20 mouse cellular contexts compared by ENCODE assay signal in the genomic region with DNA sequence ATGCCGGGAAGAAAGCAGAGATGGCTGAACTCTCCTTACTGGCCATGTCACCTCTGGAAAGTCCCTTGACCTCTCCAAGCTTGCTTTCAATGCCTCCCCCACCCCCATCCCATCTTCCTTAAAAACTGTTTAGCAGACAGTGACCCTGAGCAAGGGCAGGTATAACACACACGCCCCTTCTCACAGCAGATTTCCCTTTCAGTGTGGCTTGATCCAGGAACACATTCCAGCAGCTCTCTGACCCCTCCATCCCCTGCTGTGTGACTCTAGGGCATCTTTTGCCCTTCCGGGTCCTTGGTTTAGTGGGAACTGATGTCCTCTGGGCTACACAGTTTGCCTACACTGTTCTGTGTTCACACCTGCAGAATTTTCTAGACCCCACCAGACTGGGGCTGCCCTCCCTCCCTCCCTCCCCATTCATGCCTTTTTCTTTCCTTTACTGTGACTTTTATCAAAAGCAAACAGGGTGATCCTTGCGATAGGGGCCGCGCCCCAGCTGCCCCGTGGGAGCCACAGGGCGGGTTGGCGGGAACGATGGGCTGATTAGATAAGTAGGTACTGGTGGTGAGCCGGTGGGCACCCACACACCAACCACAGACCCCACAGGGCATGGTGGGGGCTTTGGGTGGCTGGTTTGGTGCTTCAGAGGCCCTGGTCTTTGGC. TPM values are rescaled to one million over a fixed set of nuclear protein-coding genes. Genes with fewer than 3 reads are reported as not detected.
DNase-seq lines count a peak whose midpoint lies in the region; ATAC-seq and TF ChIP-seq lines count a peak whose summit lies in the region.
"Had no signal": no experiment of that assay in that cellular context is flagged by ENCODE, and none has a peak within 500 bp of the region (broad histone marks: within the 10 kb centered on the region; RNA-seq: fewer than 3 reads in every experiment).

No protein-coding gene starts in this region.

- no peak for TF ChIP-seq CTCF in bone marrow, adult 2 months (IDR thresholded peaks at IDR 0.05; ENCODE audit: control insufficient read depth, insufficient read depth, low read length)
- no peak for TF ChIP-seq CTCF in stomach, postnatal 0 days (IDR thresholded peaks at IDR 0.05; ENCODE audit: low read depth)
- TF ChIP-seq CTCF in gastrocnemius, adult 2 months (IDR thresholded peaks at IDR 0.05), result no peak

- no peak overlapping the region for H3K4me2 ChIP-seq in midbrain, embryonic 14.5 days (ENCODE audit: low read length)
- peak overlapping the region; percentile 47 for H3K4me2 ChIP-seq in liver, embryonic 12.5 days
- H3K4me2 ChIP-seq in stomach, postnatal 0 days (replicated peaks; ENCODE audit: low read depth), result no peak overlapping the region
- H3K4me2 ChIP-seq: embryonic facial prominence, embryonic 15.5 days; forebrain, embryonic 15.5 days; midbrain, embryonic 11.5 days had no signal

- intact Hi-C loops in gastrocnemius, adult 2 months (cut with DNase I), result no loop called here

- WGBS in midbrain, embryonic 10.5 days, result 73% methylated on average over 11 of the region's 11 CpGs
- 69% methylated on average over 11 of the region's 11 CpGs for WGBS in midbrain, embryonic 14.5 days
- 31% methylated on average over 11 of the region's 11 CpGs for WGBS in bone marrow, adult 2 months
- WGBS in liver, embryonic 12.5 days (ENCODE audit: insufficient replicate concordance), result 26% methylated on average over 11 of the region's 11 CpGs
- 65% methylated on average over 11 of the region's 11 CpGs for WGBS in stomach, postnatal 0 days

- H3K27ac ChIP-seq in midbrain, embryonic 10.5 days (replicated peaks), result peak overlapping the region; percentile 43
- H3K27ac ChIP-seq in midbrain, embryonic 14.5 days (replicated peaks; ENCODE audit: low read depth, low read length), result no peak overlapping the region
- peak overlapping the region; percentile 78 for H3K27ac ChIP-seq in bone marrow, adult 2 months (ENCODE audit: control insufficient read depth, insufficient read depth, low read depth, low read length, poor library complexity)
- peak overlapping the region; percentile 97 for H3K27ac ChIP-seq in liver, embryonic 12.5 days
- H3K27ac ChIP-seq in stomach, postnatal 0 days (replicated peaks), result peak overlapping the region; percentile 45; the same call in 1 of the 2 replicates
- no peak overlapping the region for H3K27ac ChIP-seq in gastrocnemius, adult 2 months
- H3K27ac ChIP-seq: embryonic facial prominence, embryonic 15.5 days; forebrain, embryonic 15.5 days had no signal

- no peak for TF ChIP-seq EP300 in stomach, postnatal 0 days (optimal IDR thresholded peaks at IDR 0.05)

- no peaks in the 10 kb centered on the region for H3K9me3 ChIP-seq in midbrain, embryonic 10.5 days (replicated peaks)
- no peaks in the 10 kb centered on the region for H3K9me3 ChIP-seq in midbrain, embryonic 14.5 days (ENCODE audit: control insufficient read depth, low read length)
- H3K9me3 ChIP-seq in liver, embryonic 12.5 days (replicated peaks), result no peaks in the 10 kb centered on the region
- H3K9me3 ChIP-seq in stomach, postnatal 0 days (ENCODE audit: control insufficient read depth, low read length), result no peaks in the 10 kb centered on the region
- H3K9me3 ChIP-seq: embryonic facial prominence, embryonic 15.5 days; forebrain, embryonic 15.5 days had no signal

- H3K4me3 ChIP-seq in midbrain, embryonic 10.5 days, result no peak overlapping the region
- no peak overlapping the region for H3K4me3 ChIP-seq in midbrain, embryonic 14.5 days (replicated peaks; ENCODE audit: low read depth, low read length)
- no peak overlapping the region for H3K4me3 ChIP-seq in bone marrow, adult 2 months (replicated peaks; ENCODE audit: control insufficient read depth, low read depth, low read length)
- no peak overlapping the region for H3K4me3 ChIP-seq in liver, embryonic 12.5 days
- no peak overlapping the region for H3K4me3 ChIP-seq in stomach, postnatal 0 days (ENCODE audit: low read depth, low read length)
- no peak overlapping the region for H3K4me3 ChIP-seq in gastrocnemius, adult 2 months
- H3K4me3 ChIP-seq: embryonic facial prominence, embryonic 15.5 days; forebrain, embryonic 15.5 days; myocyte had no signal

- H3K36me3 ChIP-seq in midbrain, embryonic 10.5 days, result no peaks in the 10 kb centered on the region
- no peaks in the 10 kb centered on the region for H3K36me3 ChIP-seq in midbrain, embryonic 14.5 days (ENCODE audit: control insufficient read depth, insufficient read depth, low read length)
- peaks cover 93% of the 10 kb centered on the region for H3K36me3 ChIP-seq in liver, embryonic 12.5 days
- H3K36me3 ChIP-seq in stomach, postnatal 0 days (ENCODE audit: control insufficient read depth, insufficient read depth, low read length), result no peaks in the 10 kb centered on the region
- H3K36me3 ChIP-seq: embryonic facial prominence, embryonic 15.5 days; forebrain, embryonic 15.5 days had no signal

- H3K27me3 ChIP-seq in midbrain, embryonic 10.5 days (ENCODE audit: low read depth, poor library complexity, severe bottlenecking), result peaks cover 21% of the 10 kb centered on the region; the same call in 1 of the 2 replicates
- no peaks in the 10 kb centered on the region for H3K27me3 ChIP-seq in midbrain, embryonic 14.5 days (ENCODE audit: control insufficient read depth, insufficient read depth, low read length)
- no peaks in the 10 kb centered on the region for H3K27me3 ChIP-seq in liver, embryonic 12.5 days (replicated peaks)
- no peaks in the 10 kb centered on the region for H3K27me3 ChIP-seq in stomach, postnatal 0 days (ENCODE audit: control insufficient read depth, insufficient read depth, low read length)
- H3K27me3 ChIP-seq: CH12.LX; embryonic facial prominence, embryonic 15.5 days; forebrain, embryonic 15.5 days had no signal

- no peak overlapping the region for H3K9ac ChIP-seq in midbrain, embryonic 14.5 days (replicated peaks; ENCODE audit: low read length)
- peak overlapping the region; percentile 76 for H3K9ac ChIP-seq in liver, embryonic 12.5 days
- H3K9ac ChIP-seq in stomach, postnatal 0 days (ENCODE audit: low read length), result no peak overlapping the region
- H3K9ac ChIP-seq: embryonic facial prominence, embryonic 15.5 days; forebrain, embryonic 15.5 days had no signal

- no peak for ATAC-seq in midbrain, embryonic 14.5 days (ENCODE audit: low FRiP score, low TSS enrichment)
- ATAC-seq in liver, embryonic 12.5 days, result no peak
- no peak for ATAC-seq in stomach, postnatal 0 days (ENCODE audit: low FRiP score, low TSS enrichment)
- ATAC-seq: forebrain, embryonic 15.5 days; inflammation-experienced regulatory T-cells, adult 6 months; lung, postnatal 0 days had no signal

- no peak for DNase-seq in midbrain, embryonic 10.5 days (ENCODE audit: low spot score)
- DNase-seq in midbrain, embryonic 14.5 days, result no peak
- no peak for DNase-seq in stomach, postnatal 0 days (ENCODE audit: low spot score)
- no peak for DNase-seq in gastrocnemius, adult 2 months
- DNase-seq in kidney, postnatal 14 days, result no peak
- DNase-seq: adrenal gland, postnatal 36 days; heart, postnatal 36 days; thymus, postnatal 36 days had no signal

- peaks cover 82% of the 10 kb centered on the region for H3K4me1 ChIP-seq in midbrain, embryonic 10.5 days
- peaks cover 24% of the 10 kb centered on the region for H3K4me1 ChIP-seq in midbrain, embryonic 14.5 days (ENCODE audit: control insufficient read depth, insufficient read depth, low read length)
- H3K4me1 ChIP-seq in bone marrow, adult 2 months (ENCODE audit: control insufficient read depth, insufficient read depth, low read length), result peaks cover 20% of the 10 kb centered on the region
- H3K4me1 ChIP-seq in liver, embryonic 12.5 days, result peaks cover 100% of the 10 kb centered on the region
- 0 out of 2 replicates have a peak, but pooled peaks cover 2% of the 10 kb centered on the region for H3K4me1 ChIP-seq in stomach, postnatal 0 days (replicated peaks; ENCODE audit: control insufficient read depth, insufficient read depth)

- no peak for TF ChIP-seq POLR2A in bone marrow, adult 2 months (IDR thresholded peaks at IDR 0.05; ENCODE audit: borderline replicate concordance, control insufficient read depth, low read depth, low read length)

RNA-seq across cellular contexts. Expression of a gene that starts 37.2 kb away (rescaled TPM):
- 1.3 and 1.5 TPM in 2 replicates for polyA plus RNA-seq in midbrain, embryonic 10.5 days (2016; fragmentation: Nextera tagmentation; extraction: Ambion mirVana)
- polyA plus RNA-seq in midbrain, embryonic 14.5 days (2014; fragmentation: Nextera tagmentation; extraction: Ambion mirVana), result 2.3 TPM in 2 replicates
- 125 and 324 TPM in 2 replicates for polyA plus RNA-seq in bone marrow, adult 2 months (2011; ENCODE audit: insufficient read depth, insufficient read length, low replicate concordance, missing spikeins)
- 27.6 and 28.4 TPM in 2 replicates for polyA plus RNA-seq in liver, embryonic 12.5 days (2016; fragmentation: Nextera tagmentation; extraction: Ambion mirVana)
- polyA plus RNA-seq in stomach, postnatal 0 days (2015; fragmentation: Nextera tagmentation; extraction: Ambion mirVana), result 2.3 and 2.8 TPM in 2 replicates
- 1 to 10 TPM; 6.6 to 8.8 TPM for total RNA-seq in gastrocnemius, adult 2 months (2021)

RNA-seq across cellular contexts. Expression of a gene that starts 41.4 kb away (rescaled TPM):
- not detected in 2 replicates for polyA plus RNA-seq in midbrain, embryonic 10.5 days (2016; fragmentation: Nextera tagmentation; extraction: Ambion mirVana)
- not detected in 2 replicates for polyA plus RNA-seq in midbrain, embryonic 14.5 days (2014; fragmentation: Nextera tagmentation; extraction: Ambion mirVana)
- polyA plus RNA-seq in bone marrow, adult 2 months (2011; ENCODE audit: insufficient read depth, insufficient read length, low replicate concordance, missing spikeins), result not detected in 2 replicates
- not detected in 2 replicates for polyA plus RNA-seq in liver, embryonic 12.5 days (2016; fragmentation: Nextera tagmentation; extraction: Ambion mirVana)
- not detected in 2 replicates for polyA plus RNA-seq in stomach, postnatal 0 days (2015; fragmentation: Nextera tagmentation; extraction: Ambion mirVana)
- not detected for total RNA-seq in gastrocnemius, adult 2 months (2021)
- total RNA-seq: adrenal gland, postnatal 36 days; gastrocnemius, postnatal 4 days; heart, postnatal 36 days had no signal
- polyA plus RNA-seq: forebrain, embryonic 15.5 days; inflammation-experienced regulatory T-cells, adult 6 months; large intestine, adult 2 months; limb, embryonic 11.5 days; lung, postnatal 0 days; midbrain, embryonic 11.5 days; myocyte had no signal

RNA-seq across cellular contexts. Expression of a gene that starts 57.2 kb away (rescaled TPM):
- polyA plus RNA-seq in midbrain, embryonic 10.5 days (2016; fragmentation: Nextera tagmentation; extraction: Ambion mirVana), result 75.7 and 79.4 TPM in 2 replicates
- polyA plus RNA-seq in midbrain, embryonic 14.5 days (2014; fragmentation: Nextera tagmentation; extraction: Ambion mirVana), result 22.4 and 27.9 TPM in 2 replicates
- 38.3 and 50.7 TPM in 2 replicates for polyA plus RNA-seq in bone marrow, adult 2 months (2011; ENCODE audit: insufficient read depth, insufficient read length, low replicate concordance, missing spikeins)
- polyA plus RNA-seq in liver, embryonic 12.5 days (2016; fragmentation: Nextera tagmentation; extraction: Ambion mirVana), result 48.7 and 49.1 TPM in 2 replicates
- 19.4 and 19.8 TPM in 2 replicates for polyA plus RNA-seq in stomach, postnatal 0 days (2015; fragmentation: Nextera tagmentation; extraction: Ambion mirVana)
- total RNA-seq in gastrocnemius, adult 2 months (2021), result 10 to 100 TPM; 26.7 to 26.8 TPM

Comparison
In these comparisons a context has a peak if more than half of its experiments do, and no peak if none do; other contexts are left out.
1. H3K27ac ChIP-seq: peak in midbrain, embryonic 10.5 days (single experiment), bone marrow, adult 2 months (single experiment), liver, embryonic 12.5 days (single experiment) and stomach, postnatal 0 days (single experiment); none in midbrain, embryonic 14.5 days (single experiment) and gastrocnemius, adult 2 months (single experiment).